Mouse (Mus musculus) CD8-positive naive resting alpha-beta T cell, adult 57 days (primary cell): ENCODE results near the gene Rps26. TPM values are rescaled to one million over a fixed set of nuclear protein-coding genes. Genes with fewer than 3 reads are reported as not detected.

Experiments
- total RNA-seq: library from RNA; stranded (reverse); gene quantifications from one replicate; pipeline ENCODE4 v1.2.4, GENCODE M21; 2023

The Rps26 gene
- 1,628 TPM for total RNA-seq

GRCm38 (mm10) chr10:128626311-128627310 lies at the start of gene Rps26:
Gene Rps26 (minus strand): TSS chr10:128626747.

GRCm38 (mm10) chr10:128673763-128674468 lies 47.4 kb upstream of the Rps26 start, which contains the start of gene Suox:
Gene Suox (minus strand): TSS chr10:128674073.

GRCm38 (mm10) chr10:128645111-128646011 lies 18.8 kb upstream of the Rps26 start, which contains the start of gene Ikzf4:
Gene Ikzf4 (minus strand): TSS chr10:128645991.

GRCm38 (mm10) chr10:128589464-128590192 lies 36.9 kb downstream of the Rps26 start, which contains the start of gene Erbb3:
Gene Erbb3 (minus strand): TSS chr10:128589652.

Other genes with a start within 250 kb of the Rps26 start
- gene Ankrd52, start 249.6 kb downstream of the Rps26 start, total RNA-seq, result 50.4 TPM
- not detected for gene Slc39a5, start 225.5 kb downstream of the Rps26 start, total RNA-seq
- 41.9 TPM for gene Nabp2, start 215.3 kb downstream of the Rps26 start, total RNA-seq
- gene Rnf41, start 215.1 kb downstream of the Rps26 start, total RNA-seq, result 28.7 TPM
- gene Smarcc2, start 167.5 kb downstream of the Rps26 start, total RNA-seq, result 114 TPM
- 626 TPM for gene Myl6, start 132.6 kb downstream of the Rps26 start, total RNA-seq
- gene Myl6b, start 128.1 kb downstream of the Rps26 start, total RNA-seq, result not detected
- 290 TPM for gene Esyt1, start 100.9 kb downstream of the Rps26 start, total RNA-seq
- gene Zc3h10, start 79.0 kb downstream of the Rps26 start, total RNA-seq, result 33.3 TPM
- gene Rpl41, start 77.4 kb downstream of the Rps26 start, total RNA-seq, result 4,677 TPM
- 73.7 TPM for gene Pa2g4, start 60.8 kb downstream of the Rps26 start, total RNA-seq
- gene Erbb3, start 37.1 kb downstream of the Rps26 start, total RNA-seq, result 0.80 TPM
- 2.2 TPM for gene Ikzf4, start 19.2 kb upstream of the Rps26 start, total RNA-seq
- gene Suox, start 47.3 kb upstream of the Rps26 start, total RNA-seq, result 10.3 TPM
- 32.0 TPM for gene Rab5b, start 69.5 kb upstream of the Rps26 start, total RNA-seq
- gene Pmel, start 77.4 kb upstream of the Rps26 start, total RNA-seq, result not detected
- gene Cdk2, start 78.3 kb upstream of the Rps26 start, total RNA-seq, result 21.7 TPM
- 775 TPM for gene Dgka, start 118.1 kb upstream of the Rps26 start, total RNA-seq
- gene Pym1, start 121.1 kb upstream of the Rps26 start, total RNA-seq, result 81.7 TPM
- 0.24 TPM for gene Mmp19, start 164.2 kb upstream of the Rps26 start, total RNA-seq
- 56.7 TPM for gene Dnajc14, start 177.3 kb upstream of the Rps26 start, total RNA-seq
- gene Tmem198b, start 177.6 kb upstream of the Rps26 start, total RNA-seq, result 10.0 TPM
- 61.5 TPM for gene Sarnp, start 190.6 kb upstream of the Rps26 start, total RNA-seq
- gene Ormdl2, start 194.9 kb upstream of the Rps26 start, total RNA-seq, result 23.2 TPM